Mouse (Mus musculus) liver, adult 2 months (tissue): ENCODE measurements around the gene Zfp408.

ENCODE experiments used
- CTCF ChIP-seq: fragments of 200-500 bp; IDR thresholded peaks from 2 replicates; pipeline ENCODE4 v1.5.1; 2011; ENCODE audit warnings: low read depth, low read length, control low read depth
- POLR2A ChIP-seq: fragments of 200-500 bp; IDR thresholded peaks from 2 replicates; pipeline ENCODE4 v1.6.1; 2011; ENCODE audit warnings: low read length, control low read depth; ENCODE audit not compliant: insufficient read depth; ENCODE audit errors: extremely low read depth

DNA sequence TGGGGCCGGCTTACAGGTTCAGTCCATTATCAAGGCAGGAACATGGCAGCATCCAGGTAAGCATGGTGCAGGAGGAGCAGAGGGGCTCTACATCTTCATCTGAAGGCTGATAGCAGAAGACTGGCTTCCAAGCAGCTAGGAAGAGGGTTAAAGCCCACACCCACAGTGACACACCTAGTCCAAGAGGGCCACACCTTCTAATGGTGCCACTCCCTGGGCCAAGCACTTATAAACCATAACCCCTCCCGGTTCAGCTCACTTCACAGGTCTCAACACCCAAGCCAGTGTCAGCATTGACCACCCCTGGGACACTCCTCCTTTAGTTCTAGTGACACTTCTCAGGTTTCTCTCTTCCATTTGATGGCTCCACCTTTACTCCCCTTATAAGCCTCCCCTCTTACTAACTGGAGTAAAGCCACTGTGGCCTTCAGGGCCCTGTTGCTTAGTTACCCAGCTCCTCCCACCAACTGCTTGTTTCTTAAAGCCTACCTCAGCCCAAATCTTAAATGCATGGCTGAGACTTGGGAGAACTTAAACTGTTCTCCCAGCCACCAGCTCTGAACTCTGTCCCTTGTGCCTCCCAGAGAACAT, 6.7 kb downstream of the Zfp408 start:
- TF ChIP-seq CTCF (no peak), POLR2A (no peak)
